Comparison of ENCODE assay signal across 10 mouse cellular contexts in genomic region chr16:30173953-30174874, GRCm38 (mm10).
DNase-seq lines count a peak whose midpoint lies in the region; ATAC-seq and TF ChIP-seq lines count a peak whose summit lies in the region.
"Had no signal": no experiment of that assay in that cellular context is flagged by ENCODE, and none has a peak within 500 bp of the region (broad histone marks: within the 10 kb centered on the region; RNA-seq: fewer than 3 reads in every experiment).

No protein-coding gene starts in this region.

- H3K27me3 ChIP-seq in hindbrain, embryonic 14.5 days (ENCODE audit: control insufficient read depth, insufficient read depth, low read length), result peaks cover 6% of the 10 kb centered on the region
- H3K27me3 ChIP-seq in hindbrain, embryonic 13.5 days, result peaks cover 62% of the 10 kb centered on the region
- no peaks in the 10 kb centered on the region for H3K27me3 ChIP-seq in kidney, postnatal 0 days (ENCODE audit: insufficient read depth, low read length)

- no peak overlapping the region for H3K4me3 ChIP-seq in hindbrain, embryonic 14.5 days (replicated peaks; ENCODE audit: low read length)
- no peak overlapping the region for H3K4me3 ChIP-seq in hindbrain, embryonic 13.5 days
- no peak overlapping the region for H3K4me3 ChIP-seq in kidney, postnatal 0 days (replicated peaks; ENCODE audit: low read depth, low read length)

- H3K27ac ChIP-seq in hindbrain, embryonic 14.5 days, result no peak overlapping the region
- H3K27ac ChIP-seq in hindbrain, embryonic 13.5 days, result no peak overlapping the region
- H3K27ac ChIP-seq in kidney, postnatal 0 days, result no peak overlapping the region

- 0 out of 2 replicates have a peak, but pooled peaks have one; percentile 15 for ATAC-seq in hindbrain, embryonic 14.5 days (ENCODE audit: low FRiP score)
- ATAC-seq in hindbrain, embryonic 13.5 days (ENCODE audit: low FRiP score), result no peak
- ATAC-seq in kidney, postnatal 0 days (replicated peaks; ENCODE audit: low FRiP score, low read depth), result no peak

- H3K36me3 ChIP-seq in hindbrain, embryonic 14.5 days (replicated peaks; ENCODE audit: control insufficient read depth, insufficient read depth), result no peaks in the 10 kb centered on the region
- H3K36me3 ChIP-seq in hindbrain, embryonic 13.5 days, result no peaks in the 10 kb centered on the region
- H3K36me3 ChIP-seq in kidney, postnatal 0 days (ENCODE audit: insufficient read depth, low read length), result no peaks in the 10 kb centered on the region

- peaks cover 8% of the 10 kb centered on the region; the same call in 1 of the 2 replicates for H3K4me1 ChIP-seq in hindbrain, embryonic 14.5 days (replicated peaks; ENCODE audit: control insufficient read depth, insufficient read depth, low read length)
- H3K4me1 ChIP-seq in hindbrain, embryonic 13.5 days (replicated peaks), result peaks cover 16% of the 10 kb centered on the region
- peaks cover 9% of the 10 kb centered on the region for H3K4me1 ChIP-seq in kidney, postnatal 0 days (replicated peaks; ENCODE audit: insufficient read depth, low read length)

- DNase-seq in hindbrain, embryonic 14.5 days (ENCODE audit: low spot score), result no peak
- peak; percentile 87 for DNase-seq in adipocyte (ENCODE audit: low spot score)
- peak; percentile 57 for DNase-seq in kidney, postnatal 0 days (ENCODE audit: low spot score)
- DNase-seq in lung, postnatal 25 days (ENCODE audit: low spot score), result peak; percentile 48
- DNase-seq in urinary bladder, postnatal 4 days (ENCODE audit: low spot score in 2 of 2), result no peak
- no peak for DNase-seq in thymus, postnatal 10 days (ENCODE audit: low spot score in 2 of 2)
- no peak for DNase-seq in gastrocnemius, postnatal 25 days
- DNase-seq: adrenal gland, adult 2 months had no signal

- no peak overlapping the region for H3K4me2 ChIP-seq in hindbrain, embryonic 14.5 days (replicated peaks)
- H3K4me2 ChIP-seq in hindbrain, embryonic 13.5 days, result no peak overlapping the region
- H3K4me2 ChIP-seq in kidney, postnatal 0 days (ENCODE audit: low read length), result no peak overlapping the region
- H3K4me2 ChIP-seq: midbrain, embryonic 11.5 days had no signal

- 55% methylated on average over 8 of the region's 8 CpGs for WGBS in hindbrain, embryonic 14.5 days
- 57% methylated on average over 8 of the region's 8 CpGs for WGBS in hindbrain, embryonic 13.5 days
- WGBS in kidney, postnatal 0 days, result 61% methylated on average over 8 of the region's 8 CpGs

- H3K9ac ChIP-seq in hindbrain, embryonic 14.5 days, result no peak overlapping the region
- H3K9ac ChIP-seq in hindbrain, embryonic 13.5 days, result no peak overlapping the region
- no peak overlapping the region for H3K9ac ChIP-seq in kidney, postnatal 0 days (ENCODE audit: low read depth, low read length)

- no peak for TF ChIP-seq CTCF in kidney, postnatal 0 days (IDR thresholded peaks at IDR 0.05; ENCODE audit: low read depth)

- no peaks in the 10 kb centered on the region for H3K9me3 ChIP-seq in hindbrain, embryonic 14.5 days (ENCODE audit: control insufficient read depth, low read length)
- H3K9me3 ChIP-seq in hindbrain, embryonic 13.5 days, result no peaks in the 10 kb centered on the region
- no peaks in the 10 kb centered on the region for H3K9me3 ChIP-seq in kidney, postnatal 0 days (replicated peaks; ENCODE audit: low read length)

Comparison
In these comparisons a context has a peak if more than half of its experiments do, and no peak if none do; other contexts are left out.
1. DNase-seq: peak in adipocyte (single experiment), kidney, postnatal 0 days (single experiment) and lung, postnatal 25 days (single experiment); none in hindbrain, embryonic 14.5 days (single experiment), urinary bladder, postnatal 4 days (0 of 2), thymus, postnatal 10 days (0 of 2) and gastrocnemius, postnatal 25 days (single experiment).